Mouse (Mus musculus): Measurements from ENCODE around the gene Zim1. TPM values are rescaled to one million over a fixed set of nuclear protein-coding genes. Genes with fewer than 3 reads are reported as not detected.

Zim1 gene
- 1 to 10 TPM; 5.4 to 5.6 TPM for total RNA-seq (2021)
- long read RNA-seq, experiment 1, result 0 reads
- long read RNA-seq, experiment 2, result 0 reads

GRCm38 (mm10) chr7:6696241-6697045 is at the start of gene Zim1:
Gene Zim1, minus strand, starts transcription at chr7:6696450.
- DNase-seq, result peak; percentile 91 to 92

- no peak for DNase-seq
Observed at GRCm38 (mm10) chr7:6744281-6744904, 48.1 kb upstream of the Zim1 start.

- no peak for DNase-seq
Observed at GRCm38 (mm10) chr7:6736060-6736459, 39.8 kb upstream of the Zim1 start.

GRCm38 (mm10) chr7:6731930-6732329 is 35.7 kb upstream of the Zim1 start:
- DNase-seq, result no peak

- no peak for DNase-seq
Observed at GRCm38 (mm10) chr7:6731373-6731772, 35.1 kb upstream of the Zim1 start.

- no peak for DNase-seq
Observed at GRCm38 (mm10) chr7:6730801-6731200, 34.6 kb upstream of the Zim1 start.

- peak; percentile 75 to 79 for DNase-seq
Observed at GRCm38 (mm10) chr7:6730241-6730640, 34.0 kb upstream of the Zim1 start, which contains the start of the genes Peg3 and Usp29. Gene Peg3, minus strand, starts transcription at chr7:6730431. Gene Usp29, plus strand, starts transcription at chr7:6730578.

- DNase-seq, result peak; percentile 95 to 98
Observed at GRCm38 (mm10) chr7:6729061-6729817, 33.0 kb upstream of the Zim1 start.

GRCm38 (mm10) chr7:6728263-6728931 is 32.1 kb upstream of the Zim1 start:
- DNase-seq, result peak; percentile 89 to 92

GRCm38 (mm10) chr7:6727351-6728121 is 31.3 kb upstream of the Zim1 start:
- peak; percentile 84 to 87 for DNase-seq

GRCm38 (mm10) chr7:6709396-6709795 is 13.1 kb upstream of the Zim1 start:
- no peak for DNase-seq

- no peak for DNase-seq
Observed at GRCm38 (mm10) chr7:6708451-6709180, 12.4 kb upstream of the Zim1 start.

- DNase-seq, result no peak
Observed at GRCm38 (mm10) chr7:6707416-6708015, 11.3 kb upstream of the Zim1 start.

GRCm38 (mm10) chr7:6699230-6699629 is 3.0 kb upstream of the Zim1 start:
- DNase-seq, result no peak

GRCm38 (mm10) chr7:6685511-6685910 is 10.7 kb downstream of the Zim1 start:
- DNase-seq, result peak; percentile 71 to 77

GRCm38 (mm10) chr7:6666726-6667125 is 29.5 kb downstream of the Zim1 start:
- peak; percentile 20 to 24 for DNase-seq

GRCm38 (mm10) chr7:6663430-6663829 is 32.8 kb downstream of the Zim1 start:
- DNase-seq, result no peak

GRCm38 (mm10) chr7:6659605-6660004 is 36.6 kb downstream of the Zim1 start:
- peak in 1 of 2 experiments; percentile 25 for DNase-seq

- DNase-seq, result no peak
Observed at GRCm38 (mm10) chr7:6658606-6659005, 37.6 kb downstream of the Zim1 start.

- no peak for DNase-seq
Observed at GRCm38 (mm10) chr7:6652151-6652550, 44.1 kb downstream of the Zim1 start.

Data from adrenal gland, postnatal 36 days (tissue).